In the genomic region with DNA sequence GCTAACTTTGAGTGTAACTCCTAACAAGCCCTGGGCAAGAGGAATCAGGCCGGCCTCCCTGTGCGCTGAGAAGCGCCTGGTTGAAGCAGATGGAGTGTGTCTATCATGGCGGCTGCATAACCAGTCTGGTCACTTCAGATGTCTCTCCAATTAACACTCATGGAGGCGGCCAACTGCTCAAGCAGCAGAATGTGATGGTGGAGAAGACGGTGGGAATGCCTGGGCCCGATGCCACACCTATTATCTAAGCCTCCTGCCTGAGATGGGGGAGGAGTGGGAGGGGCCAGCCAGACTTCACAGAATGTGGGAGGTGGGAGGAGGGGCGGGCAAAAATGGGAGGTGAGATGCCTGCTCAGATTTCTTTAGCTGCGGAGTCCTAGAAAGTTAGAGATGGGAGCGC, we compare ENCODE assay signal across 9 mouse cellular contexts.
DNase-seq lines count a peak whose midpoint lies in the region; ATAC-seq and TF ChIP-seq lines count a peak whose summit lies in the region.
"Had no signal": no experiment of that assay in that cellular context is flagged by ENCODE, and none has a peak within 500 bp of the region (broad histone marks: within the 10 kb centered on the region; RNA-seq: fewer than 3 reads in every experiment).

No protein-coding gene starts in this region.

- peak; percentile 95 for ATAC-seq in forebrain, postnatal 0 days
- ATAC-seq in monocyte, adult 5-6 weeks (replicated peaks; ENCODE audit: insufficient number of reproducible peaks, low FRiP score, low TSS enrichment, poor library complexity, severe bottlenecking), result no peak
- ATAC-seq: Patski had no signal

- TF ChIP-seq POLR2A in brain, embryonic 14.5 days (IDR thresholded peaks at IDR 0.05; ENCODE audit: borderline replicate concordance, extremely low read depth, insufficient read depth, insufficient read length, poor library complexity, severe bottlenecking), result no peak

- H3K4me1 ChIP-seq in forebrain, postnatal 0 days (ENCODE audit: insufficient read depth), result 0 out of 2 replicates have a peak, but pooled peaks cover 4% of the 10 kb centered on the region

- H3K9me3 ChIP-seq in forebrain, postnatal 0 days (ENCODE audit: low read length), result no peaks in the 10 kb centered on the region
- H3K9me3 ChIP-seq: heart, embryonic 10.5 days had no signal

- TF ChIP-seq CTCF in brain, embryonic 14.5 days (IDR thresholded peaks at IDR 0.05; ENCODE audit: borderline replicate concordance, extremely low read depth, insufficient read depth, insufficient read length), result no peak
- TF ChIP-seq CTCF in forebrain, postnatal 0 days (IDR thresholded peaks at IDR 0.05; ENCODE audit: low read depth), result no peak

- peak; percentile 67 to 79 for DNase-seq in kidney, postnatal 4 days
- DNase-seq in kidney, adult 8-10 months, result no peak
- peak; percentile 96 for DNase-seq in brain, embryonic 14.5 days (ENCODE audit: low read depth)
- DNase-seq in forebrain, postnatal 0 days, result peak; percentile 87
- DNase-seq in thymus, adult 18-20 months, result no peak

- H3K27me3 ChIP-seq in forebrain, postnatal 0 days (ENCODE audit: insufficient read depth, low read length), result no peaks in the 10 kb centered on the region
- H3K27me3 ChIP-seq: Patski had no signal

- peaks cover 19% of the 10 kb centered on the region for H3K79me2 ChIP-seq in macrophage (ENCODE audit: inconsistent target)

- no peak overlapping the region for H3K9ac ChIP-seq in forebrain, postnatal 0 days

- H3K27ac ChIP-seq in forebrain, postnatal 0 days (ENCODE audit: low read depth, low read length), result 0 out of 2 replicates have a peak overlapping the region, but pooled peaks have one; percentile 45
- 0 out of 2 replicates have a peak overlapping the region, but pooled peaks have one; percentile 5 for H3K27ac ChIP-seq in macrophage
- H3K27ac ChIP-seq: heart, embryonic 10.5 days had no signal

- WGBS in forebrain, postnatal 0 days, result 40% methylated on average over 10 of the region's 10 CpGs
- WGBS in macrophage (ENCODE audit: missing documents), result 84% methylated on average over 10 of the region's 10 CpGs

- H3K36me3 ChIP-seq in forebrain, postnatal 0 days (ENCODE audit: insufficient read depth), result no peaks in the 10 kb centered on the region
- no peaks in the 10 kb centered on the region for H3K36me3 ChIP-seq in macrophage (ENCODE audit: inconsistent target)
- H3K36me3 ChIP-seq: heart, embryonic 10.5 days had no signal

- no peak overlapping the region for H3K4me2 ChIP-seq in forebrain, postnatal 0 days (ENCODE audit: low read depth)

- H3K4me3 ChIP-seq in forebrain, postnatal 0 days (ENCODE audit: low read depth, low read length), result no peak overlapping the region
- no peak overlapping the region for H3K4me3 ChIP-seq in macrophage (ENCODE audit: inconsistent target)
- H3K4me3 ChIP-seq: heart, embryonic 10.5 days had no signal

Comparison
In these comparisons a context has a peak if more than half of its experiments do, and no peak if none do; other contexts are left out.
1. DNase-seq: peak in kidney, postnatal 4 days (2 of 2), brain, embryonic 14.5 days (single experiment) and forebrain, postnatal 0 days (single experiment); none in kidney, adult 8-10 months (0 of 2) and thymus, adult 18-20 months (0 of 2).